Mouse (Mus musculus): ENCODE measurements around the gene Pi16. TPM values are rescaled to one million over a fixed set of nuclear protein-coding genes. Genes with fewer than 3 reads are reported as not detected.

Gene Pi16
- total and polyA plus RNA-seq, 2 experiments from 2014 or later: 2.0 to 5.7 TPM

DNA sequence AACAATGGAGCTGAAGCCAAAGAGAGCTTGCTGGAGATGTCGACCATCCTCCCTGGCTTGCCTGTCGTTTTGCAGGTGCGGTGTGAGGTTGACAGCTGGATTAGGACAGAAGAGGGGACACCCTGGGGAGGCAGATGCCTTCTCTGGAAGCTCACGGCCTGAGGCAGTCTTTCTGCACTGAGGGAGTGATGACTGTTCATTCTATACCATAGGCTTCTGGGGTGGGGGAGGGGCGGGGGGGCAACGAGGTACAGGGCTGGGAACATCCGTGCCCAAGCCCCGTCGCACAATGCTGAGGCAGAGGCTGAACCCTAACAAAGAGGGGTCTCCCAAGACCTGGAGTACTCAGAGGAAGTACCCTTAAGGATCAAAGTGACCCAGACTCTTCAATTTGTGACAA, 39.4 kb downstream of the Pi16 start:
- 5% methylated on average over 9 of the region's 9 CpGs for WGBS
- TF ChIP-seq CTCF (IDR thresholded peaks at IDR 0.05; ENCODE audit: low read depth): no peak
- no peaks in the 10 kb centered on the region for H3K9me3 ChIP-seq (ENCODE audit: low read length)
- H3K36me3 ChIP-seq (ENCODE audit: insufficient read depth): no peaks in the 10 kb centered on the region
- H3K4me1 ChIP-seq (ENCODE audit: insufficient read depth): peaks cover 23% of the 10 kb centered on the region
- DNase-seq (no peak), ATAC-seq (peak; percentile 36)
- H3K27ac ChIP-seq (ENCODE audit: low read depth, low read length): peak overlapping the region; percentile 91
- peak overlapping the region; percentile 52 for H3K4me2 ChIP-seq (ENCODE audit: low read depth)
- no peaks in the 10 kb centered on the region for H3K27me3 ChIP-seq (ENCODE audit: insufficient read depth, low read length)
- H3K4me3 ChIP-seq (ENCODE audit: low read depth, low read length): peak overlapping the region; percentile 28
- peak overlapping the region; percentile 56 for H3K9ac ChIP-seq

- Histone ChIP-seq H3K36me3 (ENCODE audit: insufficient read depth) (no peaks in the 10 kb centered on the region), H3K4me3 (ENCODE audit: low read depth, low read length) (no peak overlapping the region), H3K9me3 (ENCODE audit: low read length) (no peaks in the 10 kb centered on the region), H3K4me1 (ENCODE audit: insufficient read depth) (peaks cover 23% of the 10 kb centered on the region), H3K27me3 (ENCODE audit: insufficient read depth, low read length) (no peaks in the 10 kb centered on the region), H3K27ac (ENCODE audit: low read depth, low read length) (no peak overlapping the region), H3K4me2 (ENCODE audit: low read depth) (no peak overlapping the region), H3K9ac (no peak overlapping the region)
- WGBS: 57% methylated on average over 3 of the region's 3 CpGs
- no peak for TF ChIP-seq CTCF (IDR thresholded peaks at IDR 0.05; ENCODE audit: low read depth)
- DNase-seq (no peak), ATAC-seq (no peak)
Observed at GRCm38 (mm10) chr17:29358928-29359327, 41.4 kb downstream of the Pi16 start.

- H3K4me2 ChIP-seq (ENCODE audit: low read depth): no peak within 1 kb of the TSS
- WGBS: 30% methylated on average over 5 of the region's 5 CpGs
- H3K4me3 ChIP-seq (ENCODE audit: low read depth, low read length): no peak within 1 kb of the TSS
- H3K9ac ChIP-seq: no peak within 1 kb of the TSS
- peaks cover 16% of the 10 kb centered on the region for H3K4me1 ChIP-seq (ENCODE audit: insufficient read depth)
- no peaks in the 10 kb centered on the region for H3K36me3 ChIP-seq (ENCODE audit: insufficient read depth)
- DNase-seq: no peak
- TF ChIP-seq CTCF (IDR thresholded peaks at IDR 0.05; ENCODE audit: low read depth): peak; percentile 35; the same call in 1 of the 2 replicates
- no peak for ATAC-seq
- no peaks in the 10 kb centered on the region for H3K27me3 ChIP-seq (ENCODE audit: insufficient read depth, low read length)
- H3K27ac ChIP-seq (ENCODE audit: low read depth, low read length): no peak within 1 kb of the TSS
- H3K9me3 ChIP-seq (ENCODE audit: low read length): no peaks in the 10 kb centered on the region
Observed at GRCm38 (mm10) chr17:29360761-29361221, 43.3 kb downstream of the Pi16 start, which contains the start of gene Fgd2. Gene Fgd2 (plus strand): TSS chr17:29360914.

GRCm38 (mm10) chr17:29361982-29362691, 44.7 kb downstream of the Pi16 start:
- Histone ChIP-seq H3K4me2 (ENCODE audit: low read depth) (no peak overlapping the region), H3K36me3 (ENCODE audit: insufficient read depth) (no peaks in the 10 kb centered on the region), H3K9me3 (ENCODE audit: low read length) (no peaks in the 10 kb centered on the region), H3K9ac (no peak overlapping the region), H3K4me3 (ENCODE audit: low read depth, low read length) (no peak overlapping the region), H3K27ac (ENCODE audit: low read depth, low read length) (no peak overlapping the region), H3K4me1 (ENCODE audit: insufficient read depth) (0 out of 2 replicates have a peak, but pooled peaks cover 3% of the 10 kb centered on the region), H3K27me3 (ENCODE audit: insufficient read depth, low read length) (no peaks in the 10 kb centered on the region)
- no peak for TF ChIP-seq CTCF (IDR thresholded peaks at IDR 0.05; ENCODE audit: low read depth)
- no peak for DNase-seq
- no peak for ATAC-seq
- WGBS: 66% methylated on average over 8 of the region's 8 CpGs

DNA sequence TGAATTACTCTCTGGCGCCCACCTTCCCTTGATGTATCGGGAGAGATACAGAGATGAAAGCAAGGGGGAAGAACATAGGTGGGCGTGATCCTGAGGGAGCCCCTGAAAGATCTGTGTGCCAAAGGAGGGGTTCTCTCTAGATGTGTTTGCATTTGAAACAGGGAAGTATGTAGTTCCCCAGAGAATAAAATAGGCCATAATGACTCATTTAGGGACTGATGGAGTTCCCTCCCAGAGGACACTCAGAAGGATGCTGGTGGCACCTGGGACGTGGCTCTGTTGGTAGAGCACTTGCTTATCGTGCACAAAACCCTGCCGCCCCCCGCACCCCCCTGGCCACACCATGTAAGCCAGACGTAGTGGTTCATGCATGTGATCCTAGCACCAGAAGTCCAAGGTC, 45.6 kb downstream of the Pi16 start:
- Histone ChIP-seq H3K4me3 (ENCODE audit: low read depth, low read length) (no peak overlapping the region), H3K9ac (no peak overlapping the region), H3K27ac (ENCODE audit: low read depth, low read length) (no peak overlapping the region), H3K9me3 (ENCODE audit: low read length) (no peaks in the 10 kb centered on the region), H3K36me3 (ENCODE audit: insufficient read depth) (no peaks in the 10 kb centered on the region), H3K27me3 (ENCODE audit: insufficient read depth, low read length) (no peaks in the 10 kb centered on the region), H3K4me1 (ENCODE audit: insufficient read depth) (no peaks in the 10 kb centered on the region), H3K4me2 (ENCODE audit: low read depth) (no peak overlapping the region)
- TF ChIP-seq CTCF (IDR thresholded peaks at IDR 0.05; ENCODE audit: low read depth): no peak
- ATAC-seq (no peak), DNase-seq (no peak)
- WGBS: 83% methylated on average over 8 of the region's 8 CpGs

- TF ChIP-seq CTCF (IDR thresholded peaks at IDR 0.05; ENCODE audit: low read depth): no peak
- DNase-seq (no peak), ATAC-seq (no peak)
- H3K9ac ChIP-seq: no peak overlapping the region
- 91% methylated on average over 13 of the region's 13 CpGs for WGBS
- no peaks in the 10 kb centered on the region for H3K36me3 ChIP-seq (ENCODE audit: insufficient read depth)
- H3K27ac ChIP-seq (ENCODE audit: low read depth, low read length): no peak overlapping the region
- no peak overlapping the region for H3K4me2 ChIP-seq (ENCODE audit: low read depth)
- no peaks in the 10 kb centered on the region for H3K9me3 ChIP-seq (ENCODE audit: low read length)
- no peaks in the 10 kb centered on the region for H3K27me3 ChIP-seq (ENCODE audit: insufficient read depth, low read length)
- no peaks in the 10 kb centered on the region for H3K4me1 ChIP-seq (ENCODE audit: insufficient read depth)
- no peak overlapping the region for H3K4me3 ChIP-seq (ENCODE audit: low read depth, low read length)
Observed at GRCm38 (mm10) chr17:29365105-29365621, 47.7 kb downstream of the Pi16 start.

DNA sequence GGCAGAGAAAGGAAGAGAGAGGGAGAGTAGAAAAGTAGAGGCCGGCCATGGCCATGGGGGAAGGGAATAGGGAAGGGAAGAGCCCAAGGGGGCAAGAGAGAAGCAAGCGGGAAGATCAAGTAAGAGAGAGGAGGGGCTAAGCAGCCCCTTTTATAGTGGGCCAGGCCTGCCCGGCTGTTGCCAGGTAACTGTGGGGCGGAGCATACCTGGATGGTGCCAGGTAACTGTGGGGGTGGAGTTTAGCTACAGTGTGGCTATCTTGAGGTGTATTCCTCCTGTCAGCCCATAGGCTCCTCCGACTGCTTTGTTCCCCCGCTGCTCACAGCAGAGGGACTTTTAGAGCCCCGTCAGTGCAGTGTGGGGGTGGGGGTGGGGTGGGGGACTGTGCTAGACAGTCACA, 51.2 kb downstream of the Pi16 start:
- no peak for TF ChIP-seq CTCF (IDR thresholded peaks at IDR 0.05; ENCODE audit: low read depth)
- H3K4me2 ChIP-seq (ENCODE audit: low read depth): no peak overlapping the region
- no peaks in the 10 kb centered on the region for H3K27me3 ChIP-seq (ENCODE audit: insufficient read depth, low read length)
- 0 out of 2 replicates have a peak, but pooled peaks have one; percentile 17 for ATAC-seq
- no peaks in the 10 kb centered on the region for H3K4me1 ChIP-seq (ENCODE audit: insufficient read depth)
- WGBS: 26% methylated on average over 7 of the region's 7 CpGs
- no peak overlapping the region for H3K4me3 ChIP-seq (ENCODE audit: low read depth, low read length)
- no peaks in the 10 kb centered on the region for H3K9me3 ChIP-seq (ENCODE audit: low read length)
- DNase-seq: no peak
- no peak overlapping the region for H3K27ac ChIP-seq (ENCODE audit: low read depth, low read length)
- H3K9ac ChIP-seq: no peak overlapping the region
- H3K36me3 ChIP-seq (ENCODE audit: insufficient read depth): no peaks in the 10 kb centered on the region
